Mouse (Mus musculus) monocyte, adult 59 days (primary cell): ENCODE data around the gene Gpkow. TPM values are rescaled to one million over a fixed set of nuclear protein-coding genes. Genes with fewer than 3 reads are reported as not detected.

Experiments
- total RNA-seq, 2 experiments: library from RNA; stranded (reverse); gene quantifications; one replicate each; pipeline ENCODE4 v1.2.4; 2023

The Gpkow gene
- 10 to 100 TPM; 38.6 to 45.8 TPM for total RNA-seq

DNA sequence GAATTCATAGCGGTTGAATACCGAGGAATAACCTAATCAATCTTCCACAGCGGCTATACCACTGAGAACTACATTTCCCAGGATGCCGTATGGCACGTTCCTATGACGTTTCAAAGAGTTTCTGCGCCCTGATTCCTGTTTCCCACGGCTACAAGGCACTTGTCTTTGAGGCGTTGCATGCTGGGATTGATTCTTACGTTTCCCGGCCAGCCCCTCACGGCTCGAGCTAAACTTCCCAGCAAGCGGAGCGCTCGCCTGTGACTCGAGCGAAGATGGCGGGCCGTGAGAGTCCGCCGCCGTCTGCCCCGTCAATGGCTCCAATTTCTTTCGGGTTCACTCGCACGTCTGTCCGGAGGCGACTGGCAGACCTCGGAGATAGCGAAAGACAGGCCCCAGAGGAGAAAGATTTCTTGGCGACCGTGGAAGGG is at the start of gene Gpkow:
Gpkow (plus strand) TSS at position 178 of the 428 bp plus-strand sequence.

GRCm38 (mm10) chrX:7657221-7657639 is 39.7 kb upstream of the Gpkow start, which contains the start of gene Prickle3:
Prickle3 (plus strand) TSS chrX:7657260.

DNA sequence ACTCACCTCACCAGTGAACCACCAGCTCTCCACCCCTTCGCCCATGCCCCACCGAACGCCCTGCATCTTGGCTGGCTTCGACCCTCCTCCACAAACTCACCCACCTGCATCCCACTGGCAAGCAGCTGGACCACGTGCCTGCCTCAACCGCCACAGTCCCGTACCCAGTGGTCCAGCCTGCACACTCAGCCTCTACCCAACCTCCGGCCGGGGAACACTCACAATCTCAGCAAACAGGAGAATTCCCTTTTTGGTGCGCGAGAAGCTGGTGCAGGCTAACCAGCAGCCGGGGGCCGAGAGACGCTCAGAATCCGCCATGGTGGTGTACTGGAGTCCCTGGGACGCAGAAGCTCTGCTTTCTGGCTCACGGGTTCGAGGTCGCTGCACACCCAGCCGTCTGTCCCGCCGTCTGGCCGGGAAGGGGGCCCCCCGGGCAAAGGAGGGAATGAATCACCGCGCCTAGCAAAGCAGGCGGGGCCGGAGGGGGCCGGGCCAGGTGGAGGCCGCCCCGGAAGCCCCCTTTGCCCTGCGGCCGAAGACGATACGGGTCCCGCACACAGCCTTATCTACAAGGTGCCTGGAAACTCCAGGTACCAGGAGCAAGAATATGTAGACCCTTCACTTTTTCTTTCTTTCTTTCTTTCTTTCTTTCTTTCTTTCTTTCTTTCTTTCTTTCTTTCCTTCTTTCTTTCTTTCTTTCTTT is 25.9 kb upstream of the Gpkow start, which contains the start of gene Plp2:
Plp2 (minus strand) TSS at position 470 of the 703 bp plus-strand sequence.

DNA sequence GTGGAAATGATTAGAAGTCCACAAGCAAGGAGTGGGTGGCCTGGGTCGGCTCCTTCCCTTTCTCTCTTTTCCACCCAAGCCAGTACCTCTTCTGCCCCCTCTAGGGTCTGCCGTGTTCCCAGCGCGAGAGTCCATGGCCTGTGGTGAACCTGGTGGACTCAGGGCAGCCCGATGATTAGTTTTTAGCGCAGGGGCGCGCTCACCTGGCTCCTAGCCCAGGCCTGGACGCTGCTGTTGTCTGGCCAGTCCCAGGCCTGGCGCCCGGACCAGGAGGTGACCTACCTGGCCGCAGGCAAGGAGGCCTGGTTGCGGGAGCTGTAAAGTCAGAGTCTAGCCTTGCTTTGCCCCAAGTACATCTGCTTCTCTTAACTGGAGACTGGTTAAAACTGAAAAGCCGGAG is 16.1 kb upstream of the Gpkow start, which contains the start of gene Magix:
Magix (minus strand) TSS at position 388 of the 400 bp plus-strand sequence.

GRCm38 (mm10) chrX:7714135-7714899 is 17.4 kb downstream of the Gpkow start, which contains the start of gene Wdr45:
Wdr45 (plus strand) TSS chrX:7714333.

GRCm38 (mm10) chrX:7721514-7722281 is 24.8 kb downstream of the Gpkow start, which contains the start of gene Gm45208:
Gm45208 (plus strand) TSS chrX:7722245.

DNA sequence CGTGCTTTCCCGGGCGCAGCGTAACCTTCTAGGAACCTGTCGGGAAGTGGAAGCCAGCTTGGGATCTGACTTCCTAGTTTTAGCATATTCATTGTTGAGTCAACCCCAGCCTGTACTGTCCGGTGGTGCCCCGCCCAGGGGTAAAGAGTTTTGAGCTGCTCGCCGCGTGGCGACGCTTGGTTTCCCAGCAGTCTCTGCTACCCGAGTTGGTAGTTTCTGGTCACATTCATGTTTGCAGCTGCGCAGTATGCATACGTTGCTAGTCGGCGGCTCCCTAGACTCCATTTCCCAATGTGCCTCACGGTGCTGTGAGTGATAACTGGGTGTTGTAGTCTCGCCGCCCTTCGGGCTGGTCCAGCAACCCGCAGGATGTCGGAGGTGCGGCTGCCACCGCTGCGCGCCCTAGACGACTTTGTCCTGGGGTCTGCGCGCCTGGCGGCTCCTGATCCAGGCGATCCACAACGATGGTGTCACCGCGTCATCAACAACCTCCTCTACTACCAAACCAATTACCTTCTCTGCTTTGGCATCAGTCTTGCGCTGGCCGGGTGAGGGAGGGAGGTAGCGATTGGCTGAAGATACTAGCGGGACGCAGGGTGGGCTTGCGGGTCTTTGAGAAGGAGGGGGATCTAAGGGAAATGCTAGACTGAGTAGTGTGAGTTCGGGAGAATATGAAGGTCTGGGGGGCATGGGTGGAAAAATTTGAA is 31.4 kb downstream of the Gpkow start, which contains the start of gene Praf2:
Praf2 (plus strand) TSS at position 225 of the 707 bp plus-strand sequence.

GRCm38 (mm10) chrX:7750432-7751116 is 53.6 kb downstream of the Gpkow start, which contains the start of gene Ccdc120:
Ccdc120 (minus strand) TSS chrX:7750905.

Other genes starting within 250 kb of the Gpkow start
- not detected for gene Foxp3, start 123.5 kb upstream of the Gpkow start, total RNA-seq
- gene Ppp1r3f, start 122.8 kb upstream of the Gpkow start, total RNA-seq = 1 to 10 TPM; 1.6 to 2.0 TPM
- gene Ccdc22, start 91.6 kb upstream of the Gpkow start, total RNA-seq = 10 to 100 TPM; 23.4 to 28.8 TPM
- under 1 TPM; 0.47 to 0.49 TPM for gene Cacna1f, start 90.0 kb upstream of the Gpkow start, total RNA-seq
- 1 to 10 TPM in 1 of 2 experiments, not detected in 1; 1.0 TPM for gene Syp, start 58.7 kb upstream of the Gpkow start, total RNA-seq
- 10 to 100 TPM; 22.3 to 26.5 TPM for gene Prickle3, start 39.9 kb upstream of the Gpkow start, total RNA-seq
- gene Plp2, start 25.7 kb upstream of the Gpkow start, total RNA-seq = 10 to 100 TPM; 78.2 to 91.8 TPM
- not detected for gene Magix, start 15.9 kb upstream of the Gpkow start, total RNA-seq
- gene Wdr45, start 17.2 kb downstream of the Gpkow start, total RNA-seq = 10 to 100 TPM; 42.0 to 42.8 TPM
- not detected for gene Gm45208, start 25.1 kb downstream of the Gpkow start, total RNA-seq
- 10 to 100 TPM in 1 of 2 experiments, 1 to 10 TPM in 1; 8.2 to 10.6 TPM for gene Praf2, start 31.3 kb downstream of the Gpkow start, total RNA-seq
- not detected for gene Ccdc120, start 53.8 kb downstream of the Gpkow start, total RNA-seq
- 100 to 1,000 TPM; 109 to 115 TPM for gene Tfe3, start 65.4 kb downstream of the Gpkow start, total RNA-seq
- 100 to 1,000 TPM; 114 to 122 TPM for gene Gripap1, start 92.6 kb downstream of the Gpkow start, total RNA-seq
- 1 to 10 TPM; 2.0 to 5.9 TPM for gene Kcnd1, start 125.2 kb downstream of the Gpkow start, total RNA-seq
- gene Otud5, start 144.2 kb downstream of the Gpkow start, total RNA-seq = 100 to 1,000 TPM; 147 to 152 TPM
- 1 to 10 TPM; 7.1 to 7.2 TPM for gene Pim2, start 181.1 kb downstream of the Gpkow start, total RNA-seq
- gene Slc35a2, start 186.9 kb downstream of the Gpkow start, total RNA-seq = 10 to 100 TPM; 30.2 to 34.2 TPM
- 10 to 100 TPM; 40.6 to 46.7 TPM for gene Pqbp1, start 202.1 kb downstream of the Gpkow start, total RNA-seq
- gene Timm17b, start 202.2 kb downstream of the Gpkow start, total RNA-seq = 10 to 100 TPM; 28.4 to 31.2 TPM
- not detected for gene Gm10491, start 210.7 kb downstream of the Gpkow start, total RNA-seq
- gene Gm10490, start 212.4 kb downstream of the Gpkow start, total RNA-seq = not detected
- not detected for gene Pcsk1n, start 222.7 kb downstream of the Gpkow start, total RNA-seq
- not detected for gene Eras, start 231.5 kb downstream of the Gpkow start, total RNA-seq